In the genomic region with DNA sequence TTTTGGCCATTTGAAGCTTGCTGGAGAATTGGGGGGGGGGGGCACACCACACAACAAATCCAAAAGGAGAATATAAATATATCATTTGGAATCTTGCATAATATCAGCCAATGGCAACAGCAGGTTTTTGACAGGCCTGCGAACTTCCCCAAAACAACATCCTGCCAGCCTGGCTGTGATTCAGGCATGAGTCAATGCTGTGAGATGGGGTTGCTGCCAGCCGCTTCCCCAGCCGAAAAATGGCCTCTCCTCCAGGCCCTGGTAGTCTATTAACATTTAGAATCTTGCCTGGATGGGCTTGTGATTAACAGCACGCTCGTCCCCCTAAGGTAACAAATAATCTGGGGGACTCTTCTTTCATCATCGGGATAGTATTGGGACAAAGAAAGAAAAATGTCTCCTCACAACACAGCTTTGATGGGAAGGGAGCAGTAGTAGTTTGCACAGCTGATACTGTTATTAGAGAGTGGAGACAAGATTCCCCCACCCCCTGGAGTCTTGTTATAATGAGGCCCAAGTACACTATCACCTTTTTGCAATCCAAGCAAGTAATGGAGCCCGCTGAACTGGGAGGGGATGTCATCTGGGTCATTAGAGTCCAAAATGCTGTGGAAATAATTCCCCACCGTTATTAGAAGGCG, we compare ENCODE assay signal across 9 mouse cellular contexts.
DNase-seq lines count a peak whose midpoint lies in the region; TF ChIP-seq lines count a peak whose summit lies in the region.
"Had no signal": no experiment of that assay in that cellular context is flagged by ENCODE, and none has a peak within 500 bp of the region (broad histone marks: within the 10 kb centered on the region; RNA-seq: fewer than 3 reads in every experiment).

No protein-coding gene starts in this region.

- no peak for TF ChIP-seq POLR2A in lung, adult 2 months (IDR thresholded peaks at IDR 0.05; ENCODE audit: borderline replicate concordance, extremely low read depth, low read depth, low read length)
- TF ChIP-seq POLR2A in brain, embryonic 14.5 days (IDR thresholded peaks at IDR 0.05; ENCODE audit: borderline replicate concordance, extremely low read depth, insufficient read depth, insufficient read length, poor library complexity, severe bottlenecking), result no peak

- DNase-seq in lung, adult 18-20 months, result peak; percentile 26 to 28
- DNase-seq in lung, adult 2 months, result no peak
- peak; percentile 90 for DNase-seq in brain, embryonic 14.5 days (ENCODE audit: low read depth)
- peak; percentile 38 for DNase-seq in gastrocnemius, postnatal 10 days
- DNase-seq in left cerebral cortex, adult 8-10 months (ENCODE audit: low spot score in 2 of 2), result peak; percentile 52 to 75
- DNase-seq in telencephalon, adult 2 months (ENCODE audit: low read depth, low spot score), result peak; percentile 65
- DNase-seq in c-Kit-positive CD71-positive TER-119-positive erythroid progenitor cells, embryonic 14.5 days (ENCODE audit: low spot score), result no peak
- no peak for DNase-seq in thymus, adult 18-20 months

- H3K4me3 ChIP-seq in lung, adult 2 months (replicated peaks; ENCODE audit: extremely low read depth, low read depth, low read length), result no peak overlapping the region
- H3K4me3 ChIP-seq: lung, embryonic 15.5 days had no signal

- no peak for TF ChIP-seq CTCF in lung, adult 2 months (IDR thresholded peaks at IDR 0.05; ENCODE audit: insufficient read depth, low read length)
- no peak for TF ChIP-seq CTCF in brain, embryonic 14.5 days (IDR thresholded peaks at IDR 0.05; ENCODE audit: borderline replicate concordance, extremely low read depth, insufficient read depth, insufficient read length)

- peaks cover 3% of the 10 kb centered on the region; the same call in 1 of the 2 replicates for H3K4me1 ChIP-seq in lung, adult 2 months (ENCODE audit: control insufficient read depth, insufficient read depth, low read length)

- 68% methylated on average over 9 of the region's 9 CpGs for WGBS in lung, adult 2 months

Comparison
In these comparisons a context has a peak if more than half of its experiments do, and no peak if none do; other contexts are left out.
1. DNase-seq: peak in lung, adult 18-20 months (2 of 2), brain, embryonic 14.5 days (single experiment), gastrocnemius, postnatal 10 days (single experiment), left cerebral cortex, adult 8-10 months (2 of 2) and telencephalon, adult 2 months (single experiment); none in lung, adult 2 months (single experiment), c-Kit-positive CD71-positive TER-119-positive erythroid progenitor cells, embryonic 14.5 days (single experiment) and thymus, adult 18-20 months (0 of 2).